Mouse (Mus musculus) adrenal gland, adult 2 months (tissue): ENCODE data around the gene Fam219a. TPM values are rescaled to one million over a fixed set of nuclear protein-coding genes. Genes with fewer than 3 reads are reported as not detected.

ENCODE experiments used
- DNase-seq: peaks from one replicate; pipeline ENCODE4 v3.0.0; 2021
- long read RNA-seq: library from polyadenylated mRNA; stranded (forward); transcript quantifications from one replicate; pipeline ENCODE4 v2.0.0, GENCODE M21; 2021
- polyA plus RNA-seq: library from polyadenylated mRNA; depleted of rRNA; stranded (reverse); fragments of >200 nt; gene quantifications from 2 replicates; pipeline ENCODE4 v1.2.3, GENCODE M21; 2012; rRNA removed
- total RNA-seq, 2 experiments: library from RNA; stranded (reverse); gene quantifications; 2 replicates each; pipeline ENCODE4 v1.2.3; 2021

The Fam219a gene
- total RNA-seq: 10 to 100 TPM; 14.3 to 20.1 TPM
- polyA plus RNA-seq: 74.7 and 76.1 TPM in 2 replicates
- long read RNA-seq, partial matches to known transcripts: 0 of 4 reads
- long read RNA-seq, other reads (novel, unspliced or antisense): 1 of 4 reads

DNA sequence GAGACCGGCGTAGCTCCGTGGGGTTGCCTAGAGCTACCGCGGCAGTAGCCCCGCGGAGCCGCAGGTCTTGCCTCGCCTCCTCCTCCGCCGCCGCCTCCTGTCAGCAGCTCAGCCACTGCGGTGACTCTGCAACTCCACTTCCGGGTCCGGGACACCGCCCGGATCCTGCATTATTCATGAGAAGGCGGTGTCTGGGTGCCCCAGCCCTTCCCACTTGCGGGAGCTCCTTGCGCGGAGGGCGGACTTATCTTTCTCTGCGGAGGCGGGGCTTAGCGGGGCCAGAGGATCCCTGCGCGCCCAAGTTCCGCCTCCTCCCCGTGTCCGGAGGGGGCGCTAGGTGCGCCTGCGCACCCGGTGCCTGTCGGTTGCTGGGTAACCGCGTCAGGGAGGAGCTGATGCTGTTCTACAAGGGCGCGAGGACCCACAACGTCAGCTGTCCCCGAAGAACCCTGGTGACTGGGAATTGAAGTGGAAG is at the start of gene Fam219a, which contains the start of gene Dnaic1:
Gene Fam219a (minus strand): TSS at position 128 of the 475 bp plus-strand sequence.
Gene Dnaic1 (plus strand): TSS at position 365 of the 475 bp plus-strand sequence.
- peak; percentile 100 for DNase-seq

DNA sequence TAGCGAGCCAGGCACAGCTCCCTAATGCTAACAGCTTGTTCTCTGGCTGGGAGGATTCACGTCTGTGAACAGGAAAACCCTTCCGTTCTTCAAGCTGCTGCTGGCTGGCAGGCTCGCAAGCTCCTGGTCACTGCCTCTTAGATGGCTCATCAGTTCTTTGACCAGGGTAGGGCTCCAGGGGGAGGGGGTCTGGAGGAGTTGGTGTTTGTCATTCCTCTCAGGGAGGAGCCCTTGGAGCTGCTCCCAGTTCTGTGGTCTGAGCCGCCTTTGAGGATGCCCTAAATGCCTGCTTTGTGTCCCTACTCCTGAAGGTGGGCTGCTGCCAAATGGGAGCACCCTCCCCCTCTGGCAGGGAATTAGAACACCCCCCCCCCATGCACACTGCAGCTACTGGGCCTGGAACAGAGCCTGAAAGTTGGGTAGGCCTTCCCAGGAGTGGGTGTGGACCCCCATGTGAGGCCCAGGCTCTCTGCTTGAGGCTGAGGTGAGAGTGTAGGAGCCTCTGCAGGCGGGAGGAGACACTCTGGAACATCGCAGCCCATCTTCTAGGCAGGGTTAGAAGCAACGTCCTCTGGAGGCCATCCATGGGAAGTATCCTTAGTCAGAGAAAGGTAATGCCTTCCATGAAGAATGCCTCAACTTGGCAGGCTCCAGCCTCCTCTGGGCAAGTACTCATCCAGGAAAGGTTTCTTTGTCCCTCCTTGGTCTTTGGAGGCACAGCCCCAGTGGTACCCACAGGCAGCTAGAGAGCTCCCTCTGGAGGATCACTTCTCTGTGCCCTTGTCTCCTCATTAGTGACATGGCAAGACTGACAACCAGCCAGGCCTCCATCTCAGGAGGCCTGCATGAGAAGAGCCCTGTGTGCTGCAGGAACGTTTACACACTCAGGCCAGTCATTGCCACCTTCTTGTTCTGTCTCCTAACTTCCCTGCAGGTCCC is 46.6 kb upstream of the Fam219a start:
- no peak for DNase-seq

DNA sequence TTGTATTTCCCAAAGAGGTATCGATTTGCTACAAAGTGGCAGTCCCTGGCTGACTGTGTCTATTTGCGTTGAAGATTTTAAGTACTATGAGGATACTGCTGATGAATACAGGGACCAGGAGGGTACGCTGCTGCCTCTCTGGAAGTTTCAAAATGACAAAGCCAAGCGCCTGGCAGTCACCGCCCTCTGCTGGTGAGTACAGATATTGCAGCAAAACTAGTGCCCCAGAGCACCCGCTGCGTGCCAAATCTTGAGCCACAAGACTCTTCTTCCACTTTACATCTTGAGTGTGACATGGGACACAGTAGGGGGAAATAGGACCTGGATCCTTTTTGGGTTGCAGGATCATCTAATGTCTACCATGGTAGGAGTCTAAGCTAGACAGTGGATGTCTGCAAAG is 44.8 kb upstream of the Fam219a start:
- DNase-seq: peak; percentile 71

DNA sequence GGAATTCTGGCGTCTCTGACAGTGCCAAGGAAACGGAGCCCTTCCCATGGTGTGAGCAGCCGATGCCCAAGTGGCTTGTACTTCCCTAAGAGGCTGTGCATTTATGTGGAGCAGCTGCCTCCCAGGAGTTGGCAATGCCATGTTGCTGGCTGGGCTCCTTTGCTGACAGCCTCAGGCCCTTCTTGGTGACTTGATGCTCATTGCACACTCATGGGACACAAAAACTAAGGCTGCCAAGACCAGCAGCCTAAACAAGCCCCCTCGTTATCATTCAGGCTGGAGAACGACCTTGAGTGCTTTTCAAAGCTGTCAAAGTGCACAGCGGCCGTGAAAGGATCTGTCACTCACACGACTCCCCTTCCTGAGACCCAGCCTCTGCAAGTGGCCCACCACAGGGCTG is 42.8 kb upstream of the Fam219a start:
- DNase-seq: no peak

DNA sequence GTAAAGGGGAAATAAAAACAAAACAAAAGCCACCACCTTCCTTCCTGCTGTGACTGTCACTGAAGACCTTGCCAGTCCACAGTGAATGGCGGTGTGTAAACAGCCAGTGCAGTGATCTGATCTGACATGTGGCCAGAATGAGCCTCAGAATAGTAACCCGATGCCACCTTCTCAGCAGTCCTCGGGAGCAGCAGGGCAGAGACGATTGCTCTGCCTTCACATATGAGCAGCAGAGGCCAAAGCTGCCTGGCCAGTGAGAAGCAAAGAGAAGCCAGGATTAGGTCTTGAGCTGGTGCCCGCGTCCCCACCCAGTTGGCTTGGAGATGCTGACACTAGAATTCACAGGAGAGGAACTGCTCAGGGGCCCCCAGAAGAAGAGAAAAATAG is 41.2 kb upstream of the Fam219a start:
- no peak for DNase-seq

DNA sequence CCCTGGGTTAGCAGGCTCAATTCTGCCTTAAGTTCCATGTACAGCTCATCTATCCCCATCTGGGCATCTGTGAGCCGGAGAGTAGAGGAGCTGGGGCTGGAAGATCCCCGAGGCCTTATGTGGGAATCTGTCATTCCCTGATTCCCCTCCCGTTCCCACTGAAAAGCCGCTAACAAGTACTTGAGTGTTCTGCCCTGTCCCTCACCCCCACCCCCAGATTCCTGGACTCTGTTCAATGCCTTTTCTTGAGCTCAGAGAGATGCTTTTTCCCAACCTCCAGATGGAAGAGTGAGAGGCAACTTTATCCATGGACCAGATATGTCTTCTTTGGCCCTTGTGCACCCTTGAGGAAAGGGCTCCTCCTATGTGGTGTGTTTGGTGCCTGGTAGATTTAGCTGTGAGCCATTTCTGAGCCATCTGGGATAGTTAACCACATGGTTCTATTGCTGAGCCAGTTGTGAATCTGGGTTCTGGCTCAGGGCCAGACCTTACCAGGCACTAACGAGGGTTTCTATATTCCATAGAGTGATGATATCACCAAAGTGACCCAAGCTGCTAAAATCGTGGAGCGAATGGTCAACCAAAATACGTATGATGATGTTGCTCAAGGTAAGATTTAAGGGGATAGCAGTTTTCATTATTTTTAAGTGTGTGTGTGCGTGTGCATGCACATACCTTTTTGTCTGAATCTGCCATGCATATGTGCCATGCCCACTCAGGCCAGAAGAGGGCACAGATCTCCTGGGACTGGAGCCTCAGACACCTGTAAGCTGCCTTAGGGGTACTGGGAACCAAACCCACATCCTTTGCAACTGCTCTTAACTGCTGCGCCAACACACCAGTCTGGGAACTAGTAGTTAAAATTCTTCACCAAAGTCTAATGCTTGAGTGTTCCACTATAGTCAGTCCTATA is 40.6 kb upstream of the Fam219a start:
- DNase-seq: no peak

DNA sequence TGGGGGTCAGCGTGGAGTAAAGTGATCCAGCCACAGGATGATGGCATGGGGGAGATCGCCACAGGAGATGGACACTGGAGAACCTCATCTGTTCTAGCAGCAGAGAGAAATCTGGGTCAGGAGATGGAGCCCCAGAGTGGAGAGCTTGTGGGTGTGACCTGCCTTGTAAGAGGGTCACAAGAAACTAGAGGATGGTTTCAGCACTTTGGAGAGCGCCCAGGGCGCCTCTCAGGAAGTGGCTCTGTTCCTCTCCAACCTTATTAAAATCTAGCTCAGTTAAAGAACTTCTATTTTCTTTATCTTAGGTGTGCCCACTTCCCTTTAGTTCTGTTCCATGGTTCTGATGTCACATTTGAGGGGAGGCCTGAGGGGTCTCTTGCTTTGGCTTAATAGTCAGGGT is 37.4 kb upstream of the Fam219a start:
- DNase-seq: peak; percentile 48

DNA sequence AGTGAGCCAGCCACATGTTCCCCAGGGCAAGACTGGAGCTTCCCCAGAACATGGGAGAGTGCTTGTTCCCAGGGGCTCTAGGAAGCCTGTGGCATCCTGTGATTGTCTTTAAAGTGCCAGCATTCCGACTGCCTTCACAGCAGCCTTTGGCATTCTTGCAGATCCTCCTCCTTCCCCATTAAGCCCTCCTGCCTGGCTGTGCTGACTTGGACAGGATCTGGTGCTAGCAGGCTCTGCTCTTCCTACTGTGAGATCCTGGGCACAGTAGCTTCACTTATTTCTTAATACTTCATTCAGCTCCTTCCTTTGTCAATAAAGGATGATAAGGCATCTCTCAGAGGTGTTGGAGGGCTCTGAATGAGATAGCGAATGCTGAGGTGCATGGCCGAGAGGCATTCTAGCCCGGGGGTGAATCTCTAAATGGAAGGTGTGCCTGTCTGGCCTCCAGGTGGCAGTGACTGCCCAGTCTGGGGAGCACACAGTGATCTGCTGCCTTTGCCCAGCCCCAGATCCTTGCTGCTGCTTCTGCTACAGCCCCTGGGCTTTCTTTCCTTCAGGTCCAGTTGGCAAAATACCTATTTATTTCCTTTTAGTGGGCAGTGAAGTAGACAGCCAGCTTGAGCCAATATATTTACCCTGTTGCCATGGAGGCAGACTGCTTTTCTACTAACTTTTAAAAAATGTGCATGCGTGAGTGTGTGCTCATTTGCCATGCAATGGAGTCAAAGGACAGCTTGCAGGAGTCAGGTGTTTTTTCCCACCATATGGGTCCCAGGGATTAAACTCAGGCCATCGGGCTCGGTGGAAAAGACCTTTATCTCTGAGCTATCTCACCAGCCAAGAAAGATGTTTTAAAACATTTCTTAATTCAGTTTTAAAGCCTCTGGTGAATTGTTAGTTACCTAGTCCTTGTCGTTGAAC is 35.4 kb upstream of the Fam219a start:
- DNase-seq: no peak

DNA sequence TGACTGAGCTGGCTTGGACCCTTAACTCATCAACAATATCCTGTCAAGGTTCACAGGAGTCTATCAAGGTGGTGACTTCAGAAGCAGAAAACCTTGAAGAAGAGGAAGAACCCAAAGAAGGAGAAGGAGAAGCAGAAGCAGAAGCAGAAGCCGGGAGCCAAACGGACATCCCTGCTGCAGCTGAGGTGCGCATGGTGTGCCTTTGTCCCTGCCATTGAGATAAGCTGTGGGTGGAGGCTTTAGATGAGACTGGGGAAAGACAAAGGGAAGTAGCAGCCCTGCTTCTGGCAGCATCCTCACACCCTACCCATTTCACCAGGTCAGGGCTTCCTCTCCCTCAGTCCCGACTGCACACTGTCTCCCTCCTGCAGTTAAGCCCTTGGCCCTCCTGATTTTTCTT is 33.5 kb upstream of the Fam219a start:
- no peak for DNase-seq

DNA sequence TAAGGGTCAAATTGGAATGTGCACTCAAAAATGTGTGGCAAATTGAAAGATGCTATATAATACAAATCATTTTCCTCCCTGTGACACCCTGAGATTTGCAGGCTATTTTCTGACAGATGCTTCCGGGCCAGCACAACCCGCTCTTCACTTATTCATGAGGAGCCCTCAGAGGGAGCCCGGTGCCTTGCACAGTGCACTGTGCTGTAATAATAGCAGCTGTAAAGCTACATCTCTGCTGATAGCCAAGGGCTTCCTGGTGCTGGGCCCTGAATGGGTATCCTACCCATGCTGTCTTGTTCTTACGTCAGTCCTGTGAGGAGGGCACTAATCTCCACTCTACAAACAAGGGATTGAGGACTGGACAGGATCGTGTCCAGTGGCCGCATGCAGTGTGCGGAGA is 14.0 kb upstream of the Fam219a start:
- DNase-seq: no peak

DNA sequence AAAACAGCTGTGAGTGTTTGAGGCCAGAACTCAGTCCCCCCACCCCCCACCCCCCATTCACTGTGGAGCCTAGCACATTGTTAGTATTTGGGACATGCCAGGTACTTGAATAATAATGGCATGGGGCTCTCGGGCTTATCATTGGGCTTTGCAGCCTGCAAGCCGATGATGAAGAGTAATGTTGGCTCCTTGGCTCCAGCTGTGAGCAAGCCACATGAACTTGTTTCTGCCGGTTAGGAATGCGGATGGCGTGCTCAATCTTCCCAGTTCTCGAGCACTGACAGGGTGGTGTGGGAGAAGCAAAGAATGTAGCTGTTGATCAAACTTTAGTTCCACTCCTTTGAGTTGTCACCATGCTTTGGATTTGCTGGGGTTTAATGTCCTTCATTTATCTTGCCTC is 6.6 kb upstream of the Fam219a start:
- no peak for DNase-seq

DNA sequence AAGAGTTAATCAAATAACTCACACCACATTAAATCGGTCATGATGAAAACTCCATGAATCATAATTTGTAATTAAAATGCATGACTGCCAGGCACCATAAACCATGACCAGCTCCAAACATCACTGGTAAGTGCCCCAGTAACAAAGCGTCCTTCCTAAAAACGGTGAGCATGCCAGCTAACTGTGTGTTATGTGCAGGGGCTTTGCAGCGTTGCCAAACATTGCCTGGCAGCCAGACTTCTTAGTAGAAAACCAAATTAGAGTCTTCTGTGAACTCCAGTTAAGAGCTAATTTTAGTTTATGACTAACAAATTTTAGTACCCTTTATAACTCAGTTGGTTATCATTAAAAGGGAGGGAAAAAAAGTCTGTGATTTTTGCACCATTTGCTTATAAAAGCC is 4.2 kb upstream of the Fam219a start:
- DNase-seq: no peak

DNA sequence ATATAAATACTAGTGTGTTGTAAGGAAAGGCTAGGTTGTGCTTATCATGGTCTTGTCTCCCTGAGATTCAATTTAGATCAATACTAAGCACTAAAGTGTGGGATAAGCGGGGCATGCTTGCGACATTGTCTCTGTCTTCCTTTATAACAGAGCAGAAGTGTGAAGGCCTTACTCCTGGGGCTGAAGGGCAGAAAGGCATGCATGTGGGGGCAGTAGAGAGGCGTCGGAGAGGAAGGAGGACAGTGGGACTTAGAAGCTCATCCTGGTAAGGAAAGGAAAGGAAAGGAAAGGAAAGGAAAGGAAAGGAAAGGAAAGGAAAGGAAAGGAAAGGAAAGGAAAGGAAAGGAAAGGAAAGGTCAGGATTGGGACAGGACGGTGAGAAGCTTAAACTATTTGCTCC is 2.2 kb upstream of the Fam219a start:
- DNase-seq: no peak

DNA sequence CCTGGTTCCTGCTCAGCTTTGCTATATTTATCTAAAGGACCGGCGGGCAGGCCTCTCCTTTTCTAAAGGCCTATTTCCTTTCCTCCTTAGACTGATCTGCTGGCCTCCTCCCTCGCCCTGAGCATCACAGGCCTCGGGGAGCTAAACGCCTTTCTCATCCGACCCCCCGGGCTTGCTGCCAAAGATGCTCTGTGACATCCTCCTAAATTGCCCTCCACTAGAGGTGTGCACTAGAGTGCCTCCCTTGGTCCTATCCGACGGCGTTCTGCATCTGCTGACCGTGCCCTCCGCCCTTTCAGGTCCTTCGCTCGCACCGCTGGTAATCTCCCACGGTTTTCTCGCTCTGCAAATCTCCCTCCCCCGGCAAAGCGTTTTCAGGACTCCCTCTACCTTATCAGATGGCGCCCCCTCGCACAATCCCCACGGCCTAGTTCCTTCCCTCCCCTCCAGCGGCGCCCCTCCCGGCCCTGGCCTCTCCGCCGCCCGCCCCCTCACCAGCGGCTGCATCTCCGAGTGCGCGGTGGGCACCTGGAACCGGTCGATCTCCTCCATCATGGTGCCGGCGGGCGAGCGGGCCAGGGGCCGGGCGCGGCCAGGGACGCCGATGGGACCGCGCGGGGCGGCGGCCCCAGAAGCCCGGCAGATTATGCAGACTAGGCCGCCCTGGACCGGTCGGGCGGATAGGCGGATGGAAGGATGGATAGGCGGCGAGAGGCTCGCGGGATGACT is 492 bp downstream of the Fam219a start:
- DNase-seq: no peak

DNA sequence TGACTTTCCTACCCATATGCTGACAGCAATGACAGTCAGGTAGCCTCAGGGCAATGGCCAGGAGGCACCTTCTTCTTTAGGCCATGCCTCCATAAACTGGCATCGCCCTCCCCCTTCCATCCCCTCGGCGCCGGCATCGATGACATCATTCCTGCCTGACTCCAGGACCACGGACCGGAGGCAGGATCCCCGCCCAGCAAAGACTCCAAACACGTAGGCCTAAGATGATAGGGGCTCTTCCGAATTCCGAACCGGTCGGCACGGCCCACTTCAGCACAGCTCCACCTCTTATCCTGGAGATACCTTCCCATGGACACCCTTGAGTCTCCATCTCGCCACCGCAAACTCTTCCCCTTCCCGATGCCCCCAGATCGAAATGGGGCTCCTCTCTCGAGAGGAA is 1.1 kb downstream of the Fam219a start:
- peak; percentile 55 for DNase-seq

DNA sequence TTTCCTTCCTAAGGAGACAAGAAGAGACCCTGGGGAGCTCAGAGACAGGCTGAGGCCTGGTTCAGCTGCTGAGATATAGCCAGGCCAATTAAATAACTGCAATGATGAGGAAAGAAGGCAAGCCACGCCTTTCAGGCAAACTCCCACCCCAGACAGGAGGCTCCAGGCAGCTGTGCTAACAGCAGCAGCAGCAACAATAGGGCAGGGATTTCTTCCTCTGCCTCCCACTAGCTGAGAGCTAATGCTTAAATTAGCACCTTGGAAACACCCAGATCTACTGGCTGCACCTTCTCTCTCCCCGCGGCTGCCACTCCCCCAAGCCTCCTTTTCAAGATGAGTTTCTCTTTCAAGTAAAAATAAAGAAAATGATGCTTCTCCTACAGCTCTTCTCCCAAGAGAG is 3.2 kb downstream of the Fam219a start:
- no peak for DNase-seq

DNA sequence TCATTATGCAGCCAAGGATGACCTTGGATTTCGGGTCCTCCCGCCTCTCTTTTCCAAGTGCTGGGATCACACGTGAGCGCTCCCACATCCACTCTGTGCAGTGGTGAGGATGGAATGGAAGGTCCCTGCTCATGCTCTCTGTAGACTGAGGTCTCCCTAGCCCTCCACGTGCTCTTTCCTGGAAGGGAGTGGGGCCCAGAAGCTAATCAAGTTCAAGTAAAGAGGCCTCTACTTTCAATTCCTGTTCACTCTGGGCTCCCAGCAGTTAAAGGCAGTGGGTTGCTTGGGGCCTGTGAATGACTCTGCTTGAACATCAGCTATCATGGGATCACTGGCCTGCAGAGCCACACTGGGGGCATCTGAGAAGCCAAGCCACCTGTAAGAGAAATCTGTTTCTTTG is 6.0 kb downstream of the Fam219a start:
- no peak for DNase-seq

DNA sequence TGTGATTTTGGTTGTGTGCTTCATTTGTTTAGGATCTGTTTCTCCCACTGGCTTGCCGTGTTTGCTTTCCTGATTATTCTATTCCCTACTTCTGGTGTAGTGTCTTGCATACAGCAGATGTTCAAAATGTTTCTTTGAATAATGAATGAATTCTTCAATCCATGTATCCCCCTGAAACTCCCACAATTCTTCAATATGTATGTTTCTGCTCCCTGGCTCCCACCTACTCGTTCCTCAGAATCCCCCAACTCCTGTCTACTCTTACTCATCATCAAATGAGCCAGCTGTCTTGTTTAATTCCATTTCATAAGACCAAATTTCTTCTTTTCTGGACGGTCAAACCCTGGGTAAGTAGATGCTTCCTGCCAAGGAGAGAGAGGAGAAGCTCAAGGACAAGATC is 12.2 kb downstream of the Fam219a start:
- no peak for DNase-seq

DNA sequence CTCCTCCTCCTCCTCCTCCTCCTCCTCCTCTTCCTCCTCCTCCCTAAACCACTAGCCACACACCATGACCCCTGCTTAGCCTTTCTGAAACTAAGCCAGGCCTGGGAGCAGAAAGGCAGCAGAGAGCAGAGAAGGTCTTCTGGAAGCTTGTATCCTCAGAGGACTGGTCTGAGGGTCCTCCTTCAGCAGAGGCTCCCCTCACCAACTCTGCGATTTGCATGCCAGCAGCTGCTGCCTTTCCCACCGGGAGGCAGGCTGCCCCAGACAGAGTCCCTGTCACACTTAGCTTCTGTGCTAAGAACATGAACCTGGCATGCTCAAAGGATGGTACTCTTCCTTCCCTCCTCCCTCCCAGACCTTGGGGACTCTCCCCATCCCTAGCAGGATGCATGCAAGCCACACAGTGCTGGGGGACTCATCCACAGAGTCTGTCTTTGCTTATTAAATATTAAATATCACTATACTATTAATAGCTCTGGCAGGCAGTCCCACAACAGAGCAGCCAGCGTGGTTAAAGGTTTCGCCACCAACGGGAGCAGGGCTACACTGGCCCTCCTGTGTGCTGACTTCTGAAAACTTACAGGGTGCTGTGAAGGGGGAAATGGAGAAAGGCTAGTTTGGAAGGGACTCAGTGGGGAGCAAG is 12.9 kb downstream of the Fam219a start:
- no peak for DNase-seq

DNA sequence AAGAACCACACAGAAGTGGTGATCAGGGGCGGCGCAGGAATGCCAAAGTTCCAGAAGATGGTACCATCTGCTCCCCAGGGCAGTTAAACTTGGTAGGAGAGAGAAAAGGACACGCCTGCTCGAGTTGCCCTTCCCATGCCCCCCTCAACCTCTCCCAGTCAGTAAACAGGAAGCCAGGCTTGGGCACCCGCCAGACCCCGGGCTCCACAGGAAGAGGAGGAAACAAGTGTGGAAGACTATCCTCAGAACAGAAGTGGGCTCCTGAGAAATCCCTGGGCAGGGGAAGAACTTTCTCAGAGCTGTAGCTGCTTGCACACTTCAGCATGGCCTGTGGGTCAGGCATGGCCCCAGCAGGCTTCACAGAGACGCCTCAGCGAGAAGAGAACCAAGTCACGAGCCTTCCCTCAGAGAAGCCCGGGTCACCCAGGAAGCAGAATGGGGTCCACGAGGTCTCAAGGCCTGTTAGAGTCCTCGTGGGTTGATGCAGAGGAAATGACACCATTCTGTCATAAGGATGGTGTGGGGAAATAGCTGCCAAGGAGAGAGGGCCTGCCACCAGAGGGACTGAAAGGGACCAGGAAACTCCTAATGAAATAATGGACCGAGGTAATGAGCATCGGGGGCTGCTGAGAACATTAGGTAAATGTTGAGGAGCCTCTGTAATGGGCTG is 14.2 kb downstream of the Fam219a start:
- peak; percentile 79 for DNase-seq
